Mouse (Mus musculus) testis, postnatal 14 days (tissue): Measurements from ENCODE around the gene Meis2.

Experiments used
- DNase-seq: peaks from one replicate; pipeline ENCODE4 v3.0.0; 2021; ENCODE audit warnings: low spot score

Gene Meis2

GRCm38 (mm10) chr2:116000514-116000913 is 65.1 kb downstream of the Meis2 start:
- no peak for DNase-seq

- no peak for DNase-seq
These were observed 66.8 kb downstream of the Meis2 start for GRCm38 (mm10) chr2:115998802-115999201.

- no peak for DNase-seq
These were observed 69.2 kb downstream of the Meis2 start for GRCm38 (mm10) chr2:115996438-115996837.

GRCm38 (mm10) chr2:115993877-115994276 is 71.8 kb downstream of the Meis2 start:
- DNase-seq = no peak

GRCm38 (mm10) chr2:115989249-115989648 is 76.4 kb downstream of the Meis2 start:
- DNase-seq = no peak

- no peak for DNase-seq
These were observed 77.2 kb downstream of the Meis2 start for GRCm38 (mm10) chr2:115988448-115988847.

GRCm38 (mm10) chr2:115984952-115985351 is 80.7 kb downstream of the Meis2 start:
- no peak for DNase-seq

- no peak for DNase-seq
These were observed 81.2 kb downstream of the Meis2 start for GRCm38 (mm10) chr2:115984487-115984886.

GRCm38 (mm10) chr2:115980490-115980889 is 85.1 kb downstream of the Meis2 start:
- no peak for DNase-seq

- DNase-seq = no peak
These were observed 85.8 kb downstream of the Meis2 start for GRCm38 (mm10) chr2:115979683-115980476.

- DNase-seq = no peak
These were observed 87.0 kb downstream of the Meis2 start for GRCm38 (mm10) chr2:115978666-115979065.

- no peak for DNase-seq
These were observed 94.3 kb downstream of the Meis2 start for GRCm38 (mm10) chr2:115971296-115971805.

- no peak for DNase-seq
These were observed 95.4 kb downstream of the Meis2 start for GRCm38 (mm10) chr2:115970091-115970820.

GRCm38 (mm10) chr2:115969201-115969600 is 96.4 kb downstream of the Meis2 start:
- no peak for DNase-seq

- no peak for DNase-seq
These were observed 100.7 kb downstream of the Meis2 start for GRCm38 (mm10) chr2:115964911-115965310.

GRCm38 (mm10) chr2:115963293-115963835 is 102.3 kb downstream of the Meis2 start:
- DNase-seq = no peak

- no peak for DNase-seq
These were observed 102.9 kb downstream of the Meis2 start for GRCm38 (mm10) chr2:115962728-115963127.

GRCm38 (mm10) chr2:115962113-115962512 is 103.5 kb downstream of the Meis2 start:
- no peak for DNase-seq

- no peak for DNase-seq
These were observed 105.0 kb downstream of the Meis2 start for GRCm38 (mm10) chr2:115960615-115961014.

- no peak for DNase-seq
These were observed 108.9 kb downstream of the Meis2 start for GRCm38 (mm10) chr2:115956786-115957185.

- DNase-seq = no peak
These were observed 115.0 kb downstream of the Meis2 start for GRCm38 (mm10) chr2:115950645-115951044.

GRCm38 (mm10) chr2:115948630-115949426 is 116.8 kb downstream of the Meis2 start:
- no peak for DNase-seq
